Mouse (Mus musculus) megakaryocyte, embryonic 14.5 days (primary cell): ENCODE data around the gene Myom3.

Experiments used
- FLI1 ChIP-seq: IDR thresholded peaks from 2 replicates; pipeline ENCODE4 v1.6.1; 2012; ENCODE audit warnings: low read length, inconsistent platforms, mixed read lengths
- GATA1 ChIP-seq: IDR thresholded peaks from 3 replicates; pipeline ENCODE4 v1.6.1; 2012; ENCODE audit warnings: mixed read lengths, low read length, inconsistent platforms, borderline replicate concordance

GRCm38 (mm10) chr4:135786581-135786980, 27.1 kb downstream of the Myom3 start:
- no peak for TF ChIP-seq GATA1
- TF ChIP-seq FLI1 = no peak
